Mouse (Mus musculus): ENCODE results near the gene Elob. TPM values are rescaled to one million over a fixed set of nuclear protein-coding genes. Genes with fewer than 3 reads are reported as not detected.

Gene Elob
- 1,085 and 1,139 TPM in 2 replicates for polyA plus RNA-seq (2015; fragmentation: Nextera tagmentation; extraction: Ambion mirVana)

GRCm38 (mm10) chr17:23829064-23829619 is at the start of gene Elob:
Gene Elob (minus strand): TSS chr17:23829136.
- DNase-seq (ENCODE audit: low spot score), result peak; percentile 93

GRCm38 (mm10) chr17:23877166-23877565 is 48.2 kb upstream of the Elob start:
- no peak for DNase-seq (ENCODE audit: low spot score)

- DNase-seq (ENCODE audit: low spot score), result no peak
Measured at GRCm38 (mm10) chr17:23876741-23877140, 47.8 kb upstream of the Elob start.

- no peak for DNase-seq (ENCODE audit: low spot score)
Measured at GRCm38 (mm10) chr17:23873884-23874856, 45.2 kb upstream of the Elob start.

- no peak for DNase-seq (ENCODE audit: low spot score)
Measured at GRCm38 (mm10) chr17:23868513-23868912, 39.6 kb upstream of the Elob start.

- no peak for DNase-seq (ENCODE audit: low spot score)
Measured at GRCm38 (mm10) chr17:23867756-23868155, 38.8 kb upstream of the Elob start, which contains the start of gene Prss21. Gene Prss21 (plus strand): TSS chr17:23868056.

GRCm38 (mm10) chr17:23862926-23863325 is 34.0 kb upstream of the Elob start:
- DNase-seq (ENCODE audit: low spot score), result no peak

- no peak for DNase-seq (ENCODE audit: low spot score)
Measured at GRCm38 (mm10) chr17:23857913-23858312, 29.0 kb upstream of the Elob start.

GRCm38 (mm10) chr17:23857193-23857592 is 28.3 kb upstream of the Elob start:
- DNase-seq (ENCODE audit: low spot score), result no peak

- DNase-seq (ENCODE audit: low spot score), result no peak
Measured at GRCm38 (mm10) chr17:23854229-23854765, 25.4 kb upstream of the Elob start.

GRCm38 (mm10) chr17:23853292-23853691 is 24.4 kb upstream of the Elob start:
- DNase-seq (ENCODE audit: low spot score), result peak; percentile 61

- DNase-seq (ENCODE audit: low spot score), result peak; percentile 65
Measured at GRCm38 (mm10) chr17:23850853-23851749, 22.2 kb upstream of the Elob start.

GRCm38 (mm10) chr17:23850028-23850427 is 21.1 kb upstream of the Elob start:
- DNase-seq (ENCODE audit: low spot score), result no peak

GRCm38 (mm10) chr17:23843812-23844273 is 14.9 kb upstream of the Elob start, which contains the start of the genes Prss32 and Prss41:
Gene Prss32 (plus strand): TSS chr17:23843855.
Gene Prss41 (minus strand): TSS chr17:23844172.
- peak; percentile 62 for DNase-seq (ENCODE audit: low spot score)

GRCm38 (mm10) chr17:23843141-23843811 is 14.3 kb upstream of the Elob start:
- DNase-seq (ENCODE audit: low spot score), result no peak

GRCm38 (mm10) chr17:23841145-23841544 is 12.2 kb upstream of the Elob start:
- DNase-seq (ENCODE audit: low spot score), result peak; percentile 77

GRCm38 (mm10) chr17:23836006-23836575 is 7.2 kb upstream of the Elob start, which contains the start of gene Prss33:
Gene Prss33 (minus strand): TSS chr17:23836056.
- no peak for DNase-seq (ENCODE audit: low spot score)

GRCm38 (mm10) chr17:23831201-23831600 is 2.3 kb upstream of the Elob start:
- DNase-seq (ENCODE audit: low spot score), result no peak

- DNase-seq (ENCODE audit: low spot score), result peak; percentile 66
Measured at GRCm38 (mm10) chr17:23828271-23829001, 500 bp downstream of the Elob start.

Measured in thymus, postnatal 0 days (tissue).